Mouse (Mus musculus) megakaryocyte-erythroid progenitor cell, adult 5 weeks (primary cell): ENCODE measurements around the gene Gdi1. TPM values are rescaled to one million over a fixed set of nuclear protein-coding genes. Genes with fewer than 3 reads are reported as not detected.

Source experiments
- polyA plus RNA-seq: library from polyadenylated mRNA; stranded (reverse); fragments of >175 nt; gene quantifications from 2 replicates; pipeline ENCODE4 v1.2.3, GENCODE M21; 2012

Gene Gdi1
- polyA plus RNA-seq, result 35.5 and 48.6 TPM in 2 replicates

DNA sequence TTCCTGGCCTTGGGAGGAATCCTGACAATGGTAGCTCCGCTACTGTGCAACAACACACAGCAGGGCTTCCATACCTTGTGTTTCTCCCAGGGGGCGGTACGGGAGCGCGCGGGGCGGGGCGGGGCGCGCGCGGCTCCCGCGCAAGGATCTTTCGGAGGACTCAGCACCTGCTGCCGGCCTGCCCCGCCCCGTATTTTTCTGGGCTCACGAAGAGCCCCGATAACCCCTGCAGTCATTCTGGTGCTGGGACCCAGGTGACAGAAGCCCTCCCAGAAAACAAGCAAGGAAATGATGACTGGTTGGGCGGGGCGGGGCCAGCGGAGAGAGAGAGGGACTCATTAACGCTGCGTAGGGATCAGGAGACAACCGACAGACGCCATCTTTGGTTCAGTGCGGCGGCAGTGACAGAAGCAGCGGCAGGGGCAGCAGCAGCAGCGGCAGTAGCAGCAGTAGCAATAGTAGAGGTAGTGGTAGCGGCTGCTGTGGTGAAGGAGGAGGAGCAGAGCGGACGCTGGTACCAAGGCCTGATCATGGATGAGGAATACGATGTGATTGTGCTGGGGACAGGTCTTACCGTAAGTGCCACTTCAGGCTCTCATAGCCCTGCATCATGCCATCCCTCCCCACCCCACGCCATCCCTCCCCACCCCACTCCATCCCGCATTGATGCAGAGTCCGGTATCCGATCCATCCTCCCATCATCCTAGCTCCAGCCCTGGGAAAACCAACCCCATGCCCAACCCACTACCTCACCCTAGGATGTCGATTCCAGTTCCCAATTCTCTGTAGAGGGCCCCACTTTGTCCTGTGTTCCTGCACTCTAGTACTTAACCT, at the start of gene Gdi1:
TSS of gene Gdi1 (plus strand) at position 132 of the 834 bp plus-strand sequence.

DNA sequence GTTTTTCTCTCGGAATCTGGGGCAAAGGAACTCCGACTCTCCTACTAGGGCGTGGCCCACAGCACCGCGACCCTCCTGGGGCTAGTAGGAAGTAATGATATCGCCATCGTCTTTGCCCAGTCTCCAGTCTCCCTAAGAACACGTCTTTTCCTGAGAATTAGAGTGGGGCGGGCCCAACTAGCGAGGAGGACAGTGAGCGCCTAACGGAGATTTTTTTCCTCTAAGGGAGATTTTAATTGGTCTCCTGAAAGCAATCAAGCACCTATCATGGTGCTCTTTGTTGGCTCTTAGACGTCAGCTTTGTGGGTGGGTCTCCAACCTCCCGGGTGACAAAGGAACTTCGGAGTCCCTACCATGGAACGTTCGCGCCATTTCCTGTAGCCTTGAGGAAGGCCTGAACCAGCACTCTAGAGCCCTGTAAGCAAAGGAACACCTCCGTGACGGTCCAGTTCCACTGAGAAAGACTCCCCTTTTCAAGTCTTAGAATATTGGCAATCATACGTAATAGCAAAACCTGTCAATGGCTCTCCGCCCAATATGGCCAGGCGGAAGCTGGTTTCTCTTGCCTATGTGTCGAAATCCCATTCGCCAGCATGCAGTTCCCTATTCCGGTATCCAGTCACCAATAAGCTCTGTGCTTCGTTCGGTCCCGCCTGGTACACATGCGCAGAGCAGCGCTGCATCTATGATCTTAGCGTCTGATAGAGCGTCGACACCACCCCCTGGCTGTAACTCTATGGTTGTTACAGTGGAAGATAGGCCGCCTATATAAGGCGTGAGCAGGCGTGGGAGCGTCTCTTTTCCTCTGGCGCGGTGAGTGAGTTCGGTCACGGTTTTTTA, 34.5 kb upstream of the Gdi1 start, which contains the start of gene Rpl10:
TSS of gene Rpl10 (plus strand) at position 751 of the 840 bp plus-strand sequence.

DNA sequence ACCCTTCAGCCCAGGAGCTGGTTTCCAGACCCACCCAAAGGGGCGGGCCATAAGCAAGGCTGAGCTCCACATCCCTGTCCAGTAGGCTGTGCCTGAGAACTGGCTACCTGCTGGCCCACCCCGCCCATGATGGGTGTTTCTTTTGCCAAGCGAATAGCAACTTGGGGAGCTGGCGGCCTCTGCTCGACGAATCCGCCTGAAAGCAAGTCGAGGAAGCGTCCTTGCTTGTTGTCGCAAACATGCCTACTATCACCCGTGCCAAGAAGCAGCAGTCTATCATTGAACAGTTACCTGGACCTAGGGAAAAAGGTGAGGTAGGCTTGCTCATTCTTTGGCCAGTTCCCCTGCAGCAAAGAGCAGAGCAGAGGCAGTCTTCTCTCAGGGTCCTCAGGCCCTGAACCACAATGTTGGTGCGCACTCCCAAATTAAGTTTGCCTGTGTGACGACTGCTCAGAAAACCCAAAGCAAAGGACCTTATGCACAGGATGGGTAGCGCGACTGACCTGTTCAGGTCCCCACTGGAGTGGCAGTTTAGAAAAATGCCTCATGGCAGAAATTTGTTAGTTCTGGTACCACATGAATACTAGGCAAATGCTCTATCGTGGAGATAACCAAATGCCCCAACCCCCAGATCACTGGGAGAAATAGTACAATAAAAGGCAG, 22.9 kb upstream of the Gdi1 start, which contains the start of the genes Taz and Dnase1l1:
TSS of gene Taz (plus strand) at position 181 of the 663 bp plus-strand sequence.
TSS of gene Dnase1l1 (minus strand) at position 606 of the 663 bp plus-strand sequence.

DNA sequence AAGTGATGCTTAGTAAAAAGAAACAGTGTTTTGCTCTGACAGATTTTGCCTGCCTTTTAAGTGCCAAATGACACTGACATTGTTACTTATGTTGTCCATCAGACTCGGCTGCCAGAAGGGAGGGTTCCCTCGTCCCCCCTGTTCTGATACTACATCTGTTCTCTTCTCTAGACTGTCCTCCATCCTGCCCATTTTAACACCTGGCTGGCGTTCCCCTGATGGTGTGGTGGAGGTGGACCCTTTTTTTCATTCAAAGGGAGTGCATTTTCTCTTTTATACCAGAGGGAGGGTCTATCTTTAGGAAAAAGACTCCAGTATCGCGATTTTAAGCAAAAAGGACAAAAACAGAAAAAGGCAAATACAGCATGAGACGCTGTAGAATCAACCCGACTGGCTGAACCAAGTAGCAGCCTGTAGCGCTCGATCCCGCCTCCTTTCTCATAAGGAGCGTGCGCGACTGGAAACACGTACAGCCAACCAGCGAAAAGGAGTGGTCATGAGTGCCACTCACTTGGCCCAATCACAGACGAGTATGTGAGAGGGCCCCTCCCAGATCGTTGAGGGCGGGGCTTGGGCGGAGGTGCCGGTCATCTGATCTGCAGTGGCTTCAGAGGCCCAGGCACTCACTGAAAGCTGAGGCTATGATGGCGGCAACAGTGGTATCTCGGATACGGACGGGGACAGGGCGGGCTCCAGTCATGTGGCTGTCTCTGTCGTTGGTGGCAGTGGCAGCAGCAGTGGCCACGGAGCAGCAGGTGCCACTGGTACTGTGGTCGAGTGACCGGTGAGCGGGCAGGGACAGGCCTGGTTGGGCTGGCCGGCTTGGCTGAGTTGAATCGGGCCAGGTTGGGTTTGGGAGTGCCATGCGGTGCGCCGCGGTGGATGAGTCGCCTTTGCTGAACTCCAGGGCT, 8.0 kb upstream of the Gdi1 start, which contains the start of gene Atp6ap1:
TSS of gene Atp6ap1 (plus strand) at position 560 of the 911 bp plus-strand sequence.

DNA sequence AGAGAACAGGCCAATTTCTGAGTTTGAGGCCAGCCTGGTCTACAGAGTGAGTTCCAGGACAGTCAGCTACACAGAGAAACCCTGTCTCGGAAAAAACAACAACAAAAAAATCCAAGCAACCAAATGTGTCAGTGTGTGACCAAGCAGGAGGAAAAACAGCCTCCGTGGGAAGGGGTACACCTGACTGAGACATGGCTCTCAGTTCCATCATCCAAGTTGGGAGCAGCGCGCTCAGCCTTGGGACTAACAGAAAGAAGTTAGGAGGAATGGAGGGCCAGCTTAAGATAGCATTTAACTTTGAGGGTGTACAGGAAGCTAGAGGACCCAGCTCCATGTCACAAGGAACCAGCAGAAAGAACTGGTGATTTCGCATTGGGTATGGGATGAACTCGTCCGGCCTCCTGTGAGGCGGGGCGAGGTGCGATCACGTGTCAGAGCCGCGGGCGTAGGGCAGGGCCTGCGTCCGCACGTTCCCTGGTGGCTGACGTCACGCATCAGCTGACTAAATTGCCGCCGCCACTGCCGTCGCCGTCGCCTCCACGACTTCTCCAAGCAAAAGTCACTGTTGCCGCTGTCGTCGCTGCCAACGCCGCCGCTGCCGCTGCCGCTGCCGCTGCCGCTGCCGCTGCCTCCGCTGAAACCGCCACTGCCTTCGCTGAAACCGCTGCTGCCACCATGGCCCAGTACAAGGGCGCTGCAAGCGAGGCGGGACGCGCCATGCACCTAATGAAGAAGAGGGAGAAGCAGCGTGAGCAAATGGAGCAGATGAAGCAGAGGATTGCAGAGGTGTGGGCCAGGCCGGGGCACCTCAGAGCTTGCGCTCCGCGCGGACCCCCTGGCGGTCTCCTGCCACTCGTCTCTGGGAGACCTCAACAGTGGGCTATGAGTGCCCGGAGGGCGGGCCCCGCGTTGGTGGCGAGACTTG, 8.0 kb downstream of the Gdi1 start, which contains the start of gene Fam50a:
TSS of gene Fam50a (plus strand) at position 494 of the 925 bp plus-strand sequence.

DNA sequence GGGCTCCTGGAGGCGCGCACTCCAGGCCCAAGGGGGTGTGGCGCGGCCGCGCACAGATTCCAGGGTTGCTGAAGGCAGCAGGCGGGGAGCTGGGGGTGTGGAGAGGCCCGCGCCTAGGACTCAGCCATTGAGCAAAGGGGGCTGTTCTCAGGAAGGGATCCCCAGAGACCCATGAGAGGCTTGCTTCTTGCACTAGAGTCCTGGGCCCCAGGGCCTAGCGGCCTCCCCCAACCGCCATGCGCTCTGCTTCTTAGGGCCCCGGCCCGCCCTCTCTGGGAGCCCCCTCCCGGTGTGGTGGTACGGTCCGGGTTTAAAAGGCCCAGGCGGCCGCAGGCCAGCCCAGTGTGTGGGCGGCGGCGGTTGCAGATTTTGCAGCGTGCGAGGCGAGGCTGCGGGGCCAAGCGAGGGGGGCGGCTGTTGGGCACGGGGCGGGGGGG, 23.9 kb downstream of the Gdi1 start, which contains the start of gene Plxna3:
TSS of gene Plxna3 (plus strand) at position 342 of the 437 bp plus-strand sequence.

GRCm38 (mm10) chrX:74353467-74353770, 48.6 kb downstream of the Gdi1 start, which contains the start of gene Lage3:
Gene Lage3, minus strand, starts transcription at chrX:74353618.

Other genes starting within 250 kb of the Gdi1 start
- gene Opn1mw, start 177.5 kb upstream of the Gdi1 start, polyA plus RNA-seq, result not detected in 2 replicates
- gene Mecp2, start 169.6 kb upstream of the Gdi1 start, polyA plus RNA-seq, result 33.5 and 42.0 TPM in 2 replicates
- not detected in 2 replicates for gene Tex28, start 137.2 kb upstream of the Gdi1 start, polyA plus RNA-seq
- not detected in 2 replicates for gene Tktl1, start 127.7 kb upstream of the Gdi1 start, polyA plus RNA-seq
- 125 and 148 TPM in 2 replicates for gene Flna, start 55.2 kb upstream of the Gdi1 start, polyA plus RNA-seq
- gene Emd, start 50.3 kb upstream of the Gdi1 start, polyA plus RNA-seq, result 42.2 TPM in 2 replicates
- 1,371 and 1,458 TPM in 2 replicates for gene Rpl10, start 34.2 kb upstream of the Gdi1 start, polyA plus RNA-seq
- gene Taz, start 23.1 kb upstream of the Gdi1 start, polyA plus RNA-seq, result 34.8 and 36.9 TPM in 2 replicates
- 0.47 and 1.2 TPM in 2 replicates for gene Dnase1l1, start 22.7 kb upstream of the Gdi1 start, polyA plus RNA-seq
- gene Atp6ap1, start 7.9 kb upstream of the Gdi1 start, polyA plus RNA-seq, result 15.5 and 20.0 TPM in 2 replicates
- gene Fam50a, start 8.0 kb downstream of the Gdi1 start, polyA plus RNA-seq, result 34.9 and 43.8 TPM in 2 replicates
- 4.6 and 6.7 TPM in 2 replicates for gene Plxna3, start 24.1 kb downstream of the Gdi1 start, polyA plus RNA-seq
- 5.9 and 6.9 TPM in 2 replicates for gene Lage3, start 48.6 kb downstream of the Gdi1 start, polyA plus RNA-seq
- gene Ubl4a, start 68.2 kb downstream of the Gdi1 start, polyA plus RNA-seq, result 31.2 and 32.6 TPM in 2 replicates
- 4.5 and 5.4 TPM in 2 replicates for gene Slc10a3, start 68.4 kb downstream of the Gdi1 start, polyA plus RNA-seq
- 6.1 and 7.7 TPM in 2 replicates for gene Fam3a, start 88.3 kb downstream of the Gdi1 start, polyA plus RNA-seq
- 9.2 and 10.3 TPM in 2 replicates for gene Ikbkg, start 88.3 kb downstream of the Gdi1 start, polyA plus RNA-seq
- gene G6pdx, start 124.2 kb downstream of the Gdi1 start, polyA plus RNA-seq, result 19.5 and 27.3 TPM in 2 replicates
- gene Gm6880, start 176.4 kb downstream of the Gdi1 start, polyA plus RNA-seq, result not detected in 2 replicates